Mouse (Mus musculus) brain, embryonic 14.5 days (tissue): ENCODE data around the gene Upf2.

Source experiments
- CTCF ChIP-seq: fragments of 200-500 bp; IDR thresholded peaks from 2 replicates; pipeline ENCODE4 v1.5.1; 2012; ENCODE audit warnings: inconsistent platforms, mild to moderate bottlenecking, moderate library complexity, borderline replicate concordance; ENCODE audit not compliant: insufficient read depth, insufficient read length; ENCODE audit errors: extremely low read depth
- POLR2A ChIP-seq: fragments of 200-500 bp; IDR thresholded peaks from 2 replicates; pipeline ENCODE4 v1.6.1; 2012; ENCODE audit warnings: mild to moderate bottlenecking, inconsistent platforms, borderline replicate concordance; ENCODE audit not compliant: poor library complexity, insufficient read depth, insufficient read length, severe bottlenecking; ENCODE audit errors: extremely low read depth

DNA sequence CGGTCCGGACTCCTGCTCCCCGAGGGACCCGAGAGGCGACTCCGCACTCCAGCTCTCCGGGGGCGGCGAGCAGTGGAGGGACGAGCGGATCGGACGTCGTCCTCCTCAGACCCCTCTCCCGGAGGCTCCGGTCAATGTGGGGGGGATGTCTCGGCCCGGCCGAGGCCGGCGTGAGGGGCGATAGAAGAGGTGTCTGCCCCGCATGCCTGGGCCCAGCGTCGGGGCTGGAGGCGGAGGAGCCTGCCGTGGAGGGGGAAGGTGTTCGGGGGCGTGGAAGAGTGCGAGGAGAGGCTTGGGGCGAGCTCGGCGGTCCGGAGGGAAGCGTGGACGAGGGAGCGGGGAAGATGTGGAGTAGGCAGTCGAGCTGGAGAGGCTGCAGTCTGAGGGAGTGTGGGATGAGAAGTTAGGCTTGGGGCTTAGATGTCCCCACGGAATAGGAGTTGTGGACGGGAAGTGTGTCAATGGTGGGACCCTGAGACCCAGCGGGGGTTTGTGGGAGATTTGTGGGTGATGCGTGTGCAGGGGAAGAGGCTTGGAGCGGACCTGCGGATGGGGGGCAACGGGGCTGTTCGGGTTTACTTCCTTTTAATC, 447 bp downstream of the Upf2 start:
- TF ChIP-seq POLR2A = no peak
- no peak for TF ChIP-seq CTCF
